Mouse (Mus musculus): ENCODE data around the gene Cacng4. TPM values are rescaled to one million over a fixed set of nuclear protein-coding genes. Genes with fewer than 3 reads are reported as not detected.

Cacng4 gene
- total and polyA plus RNA-seq, 2 experiments from 2014 or later = 58.4 to 112 TPM

DNA sequence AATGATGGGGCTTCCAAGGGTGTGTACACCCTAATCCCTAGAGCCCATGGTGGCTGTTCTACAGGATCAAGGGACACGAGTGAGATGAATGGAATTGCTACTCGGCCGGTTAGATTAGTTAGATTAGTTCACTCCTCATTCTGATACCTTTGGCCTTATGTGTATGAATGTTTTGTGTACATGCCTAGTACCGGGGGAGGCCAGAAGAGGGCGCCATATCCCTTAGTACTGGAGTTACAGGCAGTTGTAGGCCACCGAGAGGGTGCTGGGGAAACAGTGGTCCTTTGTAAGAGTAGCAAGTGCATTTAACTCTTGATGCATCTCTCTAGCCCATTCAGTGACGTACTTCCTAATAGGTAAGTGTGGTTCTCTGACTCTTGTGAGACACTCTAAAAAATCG lies 14.2 kb upstream of the Cacng4 start:
- H3K4me3 ChIP-seq (ENCODE audit: low read depth, low read length) = no peak overlapping the region
- peaks cover 15% of the 10 kb centered on the region; the same call in 1 of the 2 replicates for H3K4me1 ChIP-seq (ENCODE audit: insufficient read depth, low read length)
- H3K36me3 ChIP-seq (ENCODE audit: insufficient read depth, low read length) = no peaks in the 10 kb centered on the region
- TF ChIP-seq CTCF (IDR thresholded peaks at IDR 0.05) = peak; percentile 59
- no peaks in the 10 kb centered on the region for H3K27me3 ChIP-seq (ENCODE audit: insufficient read depth, low read length)
- no peak overlapping the region for H3K9ac ChIP-seq (replicated peaks; ENCODE audit: low read length, poor library complexity, severe bottlenecking)
- no peaks in the 10 kb centered on the region for H3K9me3 ChIP-seq (ENCODE audit: low read length)
- H3K4me2 ChIP-seq (ENCODE audit: low read depth, low read length, poor library complexity, severe bottlenecking) = no peak overlapping the region
- DNase-seq (ENCODE audit: low spot score) (no peak), ATAC-seq (ENCODE audit: low FRiP score) (no peak)
- 73% methylated on average over 8 of the region's 8 CpGs for WGBS
- no peak overlapping the region for H3K27ac ChIP-seq (ENCODE audit: low read depth, low read length)

- Histone ChIP-seq H3K9me3 (ENCODE audit: low read length) (no peaks in the 10 kb centered on the region), H3K4me2 (ENCODE audit: low read depth, low read length, poor library complexity, severe bottlenecking) (no peak overlapping the region), H3K27ac (ENCODE audit: low read depth, low read length) (no peak overlapping the region), H3K4me3 (ENCODE audit: low read depth, low read length) (no peak overlapping the region), H3K9ac (replicated peaks; ENCODE audit: low read length, poor library complexity, severe bottlenecking) (no peak overlapping the region), H3K36me3 (ENCODE audit: insufficient read depth, low read length) (no peaks in the 10 kb centered on the region), H3K4me1 (ENCODE audit: insufficient read depth, low read length) (peaks cover 6% of the 10 kb centered on the region; the same call in 1 of the 2 replicates), H3K27me3 (ENCODE audit: insufficient read depth, low read length) (no peaks in the 10 kb centered on the region)
- ATAC-seq (ENCODE audit: low FRiP score) = no peak
- TF ChIP-seq CTCF (IDR thresholded peaks at IDR 0.05) = no peak
- 50% methylated on average over 1 of the region's 1 CpGs for WGBS
- no peak for DNase-seq (ENCODE audit: low spot score)
Observed at GRCm38 (mm10) chr11:107806058-107806457, 11.7 kb upstream of the Cacng4 start.

- Histone ChIP-seq H3K9ac (replicated peaks; ENCODE audit: low read length, poor library complexity, severe bottlenecking) (no peak overlapping the region), H3K4me1 (ENCODE audit: insufficient read depth, low read length) (peaks cover 10% of the 10 kb centered on the region; the same call in 1 of the 2 replicates), H3K4me3 (ENCODE audit: low read depth, low read length) (no peak overlapping the region), H3K4me2 (ENCODE audit: low read depth, low read length, poor library complexity, severe bottlenecking) (no peak overlapping the region), H3K9me3 (ENCODE audit: low read length) (no peaks in the 10 kb centered on the region), H3K27me3 (ENCODE audit: insufficient read depth, low read length) (no peaks in the 10 kb centered on the region), H3K36me3 (ENCODE audit: insufficient read depth, low read length) (no peaks in the 10 kb centered on the region), H3K27ac (ENCODE audit: low read depth, low read length) (no peak overlapping the region)
- DNase-seq (ENCODE audit: low spot score) (no peak), ATAC-seq (ENCODE audit: low FRiP score) (no peak)
- no peak for TF ChIP-seq CTCF (IDR thresholded peaks at IDR 0.05)
- 79% methylated on average over 3 of the region's 3 CpGs for WGBS
Observed at GRCm38 (mm10) chr11:107801946-107802345, 7.6 kb upstream of the Cacng4 start.

DNA sequence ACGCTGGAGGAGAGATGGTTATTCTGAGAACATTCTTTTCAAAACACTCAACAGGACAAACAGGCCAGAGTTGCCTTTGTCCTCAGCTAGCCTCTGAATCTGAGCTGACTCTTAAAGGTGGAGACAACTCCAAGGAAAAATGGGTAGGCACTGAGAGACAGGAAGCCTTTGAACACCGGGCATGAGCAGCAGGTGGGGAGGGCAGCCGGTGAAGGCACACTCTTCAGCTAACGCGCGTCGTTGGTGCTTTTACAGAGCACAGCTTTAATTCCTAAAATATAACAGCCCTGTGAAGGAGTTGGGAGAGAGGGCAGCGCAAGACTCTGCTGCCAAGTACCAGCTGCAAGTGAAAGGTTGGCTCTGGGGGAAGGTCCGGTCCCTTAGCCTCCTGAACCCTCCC lies 5.0 kb upstream of the Cacng4 start:
- WGBS = 21% methylated on average over 9 of the region's 9 CpGs
- no peak overlapping the region for H3K9ac ChIP-seq (replicated peaks; ENCODE audit: low read length, poor library complexity, severe bottlenecking)

DNA sequence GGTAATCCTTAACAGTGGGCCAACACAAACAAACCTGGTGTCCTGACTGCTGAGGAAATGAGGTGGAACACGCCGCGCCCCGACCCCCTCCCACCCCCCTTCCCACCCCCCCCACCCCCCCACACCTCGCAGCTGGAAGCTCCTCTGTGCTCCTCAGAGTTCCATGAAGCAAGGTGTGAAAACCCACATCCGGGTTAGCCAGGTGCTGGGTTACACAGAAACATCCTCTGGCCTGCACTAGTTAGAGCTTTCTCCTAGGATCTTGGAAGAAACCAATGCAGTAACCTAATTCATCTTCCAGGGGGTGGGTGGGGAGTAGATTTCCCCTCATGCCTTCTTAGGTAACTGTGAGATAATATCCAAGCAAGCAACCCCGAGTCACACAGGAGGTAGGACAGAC lies 2.0 kb upstream of the Cacng4 start:
- TF ChIP-seq CTCF (IDR thresholded peaks at IDR 0.05) = no peak
- Histone ChIP-seq H3K9ac (replicated peaks; ENCODE audit: low read length, poor library complexity, severe bottlenecking) (no peak overlapping the region), H3K4me2 (ENCODE audit: low read depth, low read length, poor library complexity, severe bottlenecking) (no peak overlapping the region), H3K27ac (ENCODE audit: low read depth, low read length) (no peak overlapping the region), H3K27me3 (ENCODE audit: insufficient read depth, low read length) (no peaks in the 10 kb centered on the region), H3K36me3 (ENCODE audit: insufficient read depth, low read length) (no peaks in the 10 kb centered on the region), H3K4me1 (ENCODE audit: insufficient read depth, low read length) (peaks cover 10% of the 10 kb centered on the region; the same call in 1 of the 2 replicates), H3K9me3 (ENCODE audit: low read length) (no peaks in the 10 kb centered on the region), H3K4me3 (ENCODE audit: low read depth, low read length) (no peak overlapping the region)
- WGBS = 38% methylated on average over 7 of the region's 7 CpGs
- DNase-seq (ENCODE audit: low spot score) (no peak), ATAC-seq (ENCODE audit: low FRiP score) (no peak)

More for the DNA sequence above, 5.0 kb upstream of the Cacng4 start:
- TF ChIP-seq CTCF (IDR thresholded peaks at IDR 0.05) = no peak
- Histone ChIP-seq H3K4me1 (ENCODE audit: insufficient read depth, low read length) (peaks cover 10% of the 10 kb centered on the region; the same call in 1 of the 2 replicates), H3K27me3 (ENCODE audit: insufficient read depth, low read length) (no peaks in the 10 kb centered on the region), H3K9me3 (ENCODE audit: low read length) (no peaks in the 10 kb centered on the region), H3K27ac (ENCODE audit: low read depth, low read length) (no peak overlapping the region), H3K4me2 (ENCODE audit: low read depth, low read length, poor library complexity, severe bottlenecking) (no peak overlapping the region), H3K4me3 (ENCODE audit: low read depth, low read length) (no peak overlapping the region), H3K36me3 (ENCODE audit: insufficient read depth, low read length) (no peaks in the 10 kb centered on the region)
- DNase-seq (ENCODE audit: low spot score) (no peak), ATAC-seq (ENCODE audit: low FRiP score) (no peak)

- no peaks in the 10 kb centered on the region for H3K36me3 ChIP-seq (ENCODE audit: insufficient read depth, low read length)
- no peaks in the 10 kb centered on the region for H3K9me3 ChIP-seq (ENCODE audit: low read length)
- TF ChIP-seq CTCF (IDR thresholded peaks at IDR 0.05) = no peak
- WGBS = 5% methylated on average over 9 of the region's 9 CpGs
- peak overlapping the region; percentile 82 for H3K4me2 ChIP-seq (ENCODE audit: low read depth, low read length, poor library complexity, severe bottlenecking)
- H3K27me3 ChIP-seq (ENCODE audit: insufficient read depth, low read length) = no peaks in the 10 kb centered on the region
- peak overlapping the region; percentile 96 for H3K27ac ChIP-seq (ENCODE audit: low read depth, low read length)
- ATAC-seq (ENCODE audit: low FRiP score) (no peak), DNase-seq (ENCODE audit: low spot score) (no peak)
- peak overlapping the region; percentile 81 for H3K4me3 ChIP-seq (ENCODE audit: low read depth, low read length)
- H3K4me1 ChIP-seq (ENCODE audit: insufficient read depth, low read length) = peaks cover 10% of the 10 kb centered on the region; the same call in 1 of the 2 replicates
- peak overlapping the region; percentile 94; the same call in 1 of the 2 replicates for H3K9ac ChIP-seq (replicated peaks; ENCODE audit: low read length, poor library complexity, severe bottlenecking)
Observed at GRCm38 (mm10) chr11:107795384-107796035, 1.2 kb upstream of the Cacng4 start.
